Mouse (Mus musculus) left cerebral cortex, postnatal 4 days (tissue): Measurements from ENCODE around the gene Slirp. TPM values are rescaled to one million over a fixed set of nuclear protein-coding genes. Genes with fewer than 3 reads are reported as not detected.

ENCODE experiments used
- DNase-seq: peaks from one replicate; pipeline ENCODE4 v3.0.0-alpha.2; 2022
- intact Hi-C: fragments of 180-260 bp; cut with DNase I; formaldehyde crosslinking; loops from one replicate; pipeline ENCODE4 v1.15.1; 2025
- total RNA-seq, 2 experiments: library from RNA; stranded (reverse); gene quantifications; 2 replicates each; pipeline ENCODE4 v1.2.3; 2021

Gene Slirp
- 100 to 1,000 TPM in 1 of 2 experiments, 10 to 100 TPM in 1; 96.3 to 101 TPM for total RNA-seq

DNA sequence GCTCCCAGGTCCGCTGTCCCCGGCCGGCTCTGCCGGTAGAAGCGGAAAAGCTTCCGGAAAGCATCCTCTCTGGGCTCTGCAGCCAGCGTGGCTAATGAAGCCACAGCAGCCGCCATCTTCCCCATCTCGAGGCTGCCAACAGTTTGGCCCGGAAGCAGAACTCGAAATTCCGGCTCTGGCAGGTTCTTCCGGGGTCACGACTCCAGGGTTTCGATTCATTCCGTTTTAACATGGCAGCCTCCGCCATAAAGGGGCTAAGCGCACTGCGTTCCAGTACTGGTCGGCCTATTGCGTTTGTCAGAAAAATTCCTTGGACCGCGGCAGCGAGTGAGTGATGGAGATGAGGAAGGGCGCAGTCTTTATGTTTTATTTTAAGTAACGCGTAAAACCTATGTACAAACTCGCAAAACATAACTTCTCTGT, at the start of gene Slirp, which contains the start of gene Alkbh1:
Slirp (plus strand) TSS at position 197 of the 423 bp plus-strand sequence.
Alkbh1 (minus strand) TSS at position 318 of the 423 bp plus-strand sequence.
- DNase-seq, result peak; percentile 92
- intact Hi-C loops, result no loop called here

DNA sequence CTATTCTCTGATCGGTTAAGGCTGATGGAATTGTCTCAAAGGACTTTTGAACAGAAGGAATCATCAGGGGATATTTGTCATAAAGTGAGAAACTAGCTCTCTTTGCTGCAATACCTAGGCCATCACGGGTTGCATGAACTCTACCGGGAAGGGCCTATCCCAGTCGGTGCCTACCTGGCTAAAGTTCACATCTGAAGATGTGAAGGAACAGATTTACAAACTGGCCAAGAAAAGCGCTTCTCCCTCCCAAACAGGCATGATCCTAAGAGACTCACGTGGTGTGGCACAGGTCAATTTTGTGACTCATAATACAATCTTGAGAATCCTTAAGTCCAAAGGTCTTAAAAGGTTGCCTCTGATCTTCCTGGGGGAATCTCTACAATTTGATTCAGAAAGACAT, 49.4 kb upstream of the Slirp start:
- DNase-seq, result no peak
- intact Hi-C loops, result no loop called here

DNA sequence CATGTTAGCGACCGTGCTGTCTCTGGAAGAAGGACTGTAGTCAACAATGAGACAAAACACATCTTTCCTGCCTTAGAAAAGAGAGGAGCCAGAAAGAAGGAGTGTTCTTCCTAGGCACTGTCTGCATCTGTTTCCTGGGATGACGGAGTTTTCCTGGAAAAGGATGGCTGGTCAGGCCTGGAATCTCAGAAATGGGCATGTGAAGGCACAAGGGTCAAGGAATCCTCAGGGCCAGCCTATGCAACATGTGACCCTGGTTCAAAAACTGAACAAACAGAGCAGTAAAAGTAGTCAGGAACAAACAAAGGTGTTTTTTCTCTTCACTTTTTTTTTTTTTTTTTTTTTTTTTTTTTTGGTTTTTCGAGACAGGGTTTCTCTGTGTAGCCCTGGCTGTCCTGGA, 46.6 kb upstream of the Slirp start:
- intact Hi-C loops, result no loop called here
- no peak for DNase-seq

DNA sequence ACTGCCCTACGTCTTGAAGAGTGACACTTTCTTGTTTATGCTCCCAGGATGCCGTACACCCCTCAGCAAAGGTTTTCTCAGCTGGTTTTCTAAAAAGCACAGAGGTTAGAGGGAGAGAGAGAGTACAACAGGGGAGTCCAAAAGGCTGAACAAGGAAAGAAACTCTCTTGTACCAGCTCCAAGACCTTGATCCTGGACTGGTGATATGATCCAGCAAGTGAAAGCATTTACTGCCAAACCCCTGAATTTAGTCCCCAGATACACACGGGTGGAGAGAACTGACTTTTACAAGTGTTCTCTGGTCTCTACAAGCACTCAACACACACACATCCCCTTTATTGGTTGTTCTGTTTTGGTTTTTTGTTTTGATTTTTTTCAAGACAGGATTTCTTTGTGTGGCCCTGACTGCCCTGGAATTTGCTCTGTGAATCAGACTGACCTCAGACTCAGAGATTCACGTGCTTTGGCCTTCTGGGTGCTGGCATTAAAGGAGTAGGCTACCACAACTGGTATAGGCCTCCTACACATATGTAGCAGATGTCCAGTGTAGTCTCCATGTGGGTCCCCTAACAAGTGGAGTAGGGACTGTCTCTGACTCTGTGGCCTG, 45.8 kb upstream of the Slirp start:
- no peak for DNase-seq
- intact Hi-C loops, result no loop called here

DNA sequence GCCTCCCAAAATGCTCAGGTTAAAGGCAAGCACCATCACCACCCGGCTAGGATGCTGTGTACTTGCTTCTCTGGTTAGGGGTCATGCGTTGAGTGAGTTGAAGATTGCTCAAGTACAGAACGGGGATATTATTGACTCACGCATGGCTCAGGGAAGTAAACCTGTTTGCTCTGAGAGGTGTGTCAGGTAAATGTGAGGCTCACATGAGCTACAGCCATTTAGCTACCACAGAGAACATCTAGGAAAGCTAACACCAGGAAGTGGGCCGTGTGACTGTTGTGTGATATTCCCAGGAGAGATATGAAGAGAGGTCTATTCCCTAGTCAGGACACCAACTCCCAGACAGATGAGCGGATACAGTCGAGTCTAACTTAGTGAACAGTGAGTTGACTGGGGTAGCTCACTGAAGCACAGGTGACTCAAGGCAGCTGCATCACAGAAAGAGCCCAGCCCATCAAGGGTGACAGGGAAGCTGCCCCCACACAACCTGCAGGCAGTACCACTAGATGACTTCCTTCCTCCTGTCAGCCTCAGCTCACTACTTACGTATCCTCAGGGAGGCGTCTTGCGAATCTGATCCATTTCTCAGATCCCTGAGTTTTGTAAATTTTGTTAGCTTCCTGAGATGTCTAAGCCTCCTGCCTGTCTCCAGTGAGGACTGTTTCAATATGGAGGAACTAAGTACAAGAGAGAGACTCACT, 44.4 kb upstream of the Slirp start:
- intact Hi-C loops, result no loop called here
- no peak for DNase-seq

DNA sequence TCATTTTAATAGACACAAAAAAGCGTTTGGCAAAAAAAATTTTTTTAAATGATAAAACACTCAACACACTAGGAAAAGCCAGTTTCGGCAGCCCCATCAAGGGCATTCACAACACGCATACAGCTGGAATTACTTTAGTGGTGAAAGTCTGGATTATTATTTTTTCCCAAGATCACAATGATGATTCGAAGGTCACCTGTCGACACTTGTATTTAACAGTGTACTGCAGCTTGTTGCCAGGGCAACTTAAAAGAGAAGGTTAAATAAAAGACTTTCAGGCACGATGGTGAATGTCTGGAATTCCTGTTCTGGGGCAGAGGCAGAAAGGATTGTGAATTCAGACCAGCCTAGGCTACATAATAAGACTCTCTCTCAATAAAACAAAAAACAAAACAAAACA, 41.8 kb upstream of the Slirp start:
- no peak for DNase-seq
- intact Hi-C loops, result no loop called here

DNA sequence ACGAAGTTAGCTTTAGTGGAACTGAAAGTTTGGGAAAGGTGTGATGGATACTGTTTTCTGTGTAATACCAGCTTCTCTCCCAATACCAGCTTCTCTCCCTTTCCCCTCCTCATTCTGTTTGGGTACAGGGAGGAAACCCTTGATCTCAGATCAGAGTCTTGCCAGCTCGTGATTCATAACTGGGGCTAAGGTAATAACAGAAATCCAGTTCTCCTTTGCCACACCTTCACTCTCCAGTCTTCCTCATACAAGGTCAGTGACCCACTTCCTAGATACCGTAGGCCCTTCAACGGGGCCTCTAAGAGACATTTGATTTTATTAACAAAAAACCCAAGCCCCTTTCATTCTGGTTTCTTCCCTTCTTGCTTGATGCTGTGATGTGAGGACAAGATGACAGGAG, 38.5 kb upstream of the Slirp start:
- no peak for DNase-seq
- intact Hi-C loops, result no loop called here

DNA sequence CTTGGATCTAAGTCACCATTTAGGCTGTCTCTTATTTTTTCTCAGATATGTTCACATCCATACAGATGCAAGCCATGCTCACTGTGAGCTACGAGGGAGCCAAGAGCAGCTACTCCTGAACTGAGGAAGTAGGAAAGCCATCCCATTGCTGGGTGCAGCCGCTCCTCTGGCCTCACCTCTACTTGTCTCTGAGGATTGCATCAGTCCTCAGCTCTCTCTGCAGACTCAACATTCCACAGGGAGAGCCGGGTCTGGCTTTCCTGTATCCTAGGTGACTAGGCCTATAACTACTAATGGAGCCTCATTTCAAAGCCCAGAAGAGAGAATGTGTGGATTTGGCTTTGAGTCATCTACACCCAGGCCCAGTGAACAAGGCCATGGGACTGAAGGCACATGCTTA, 38.0 kb upstream of the Slirp start:
- intact Hi-C loops, result no loop called here
- DNase-seq, result no peak

DNA sequence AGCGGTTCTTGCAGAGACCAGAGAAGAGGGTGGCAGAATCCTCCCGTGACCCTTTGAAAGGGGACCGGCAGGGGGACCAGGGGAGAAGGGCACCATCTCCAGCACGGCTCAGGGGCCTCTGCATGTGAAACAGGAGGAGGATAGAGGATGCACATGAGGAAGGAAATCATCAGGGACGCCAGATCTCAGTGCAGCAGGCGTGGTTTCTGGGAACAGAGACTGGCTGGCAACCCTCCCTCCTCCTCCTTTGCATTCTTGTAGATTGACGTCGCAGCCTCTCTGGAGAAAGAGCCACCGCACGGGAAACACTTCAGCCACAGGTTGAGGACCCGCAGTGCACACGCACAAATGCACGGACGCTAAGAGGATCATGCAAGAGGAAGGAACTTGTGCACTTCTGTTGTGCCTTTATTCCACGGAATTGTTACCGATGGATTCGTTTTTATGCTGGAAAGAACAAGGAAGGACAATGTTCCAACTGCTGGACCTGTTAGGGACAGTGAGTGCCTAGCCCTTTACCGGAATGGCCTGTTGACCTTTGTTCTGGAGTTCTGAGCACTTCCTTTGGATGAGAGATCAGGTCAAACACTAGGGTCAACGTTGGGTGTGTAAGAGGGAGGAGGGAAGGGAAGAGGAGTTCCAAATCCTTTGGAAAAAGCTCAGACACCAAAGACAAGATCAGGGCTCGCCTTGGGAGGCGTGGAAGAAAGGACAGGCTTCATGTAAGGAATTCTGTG, 35.7 kb upstream of the Slirp start:
- intact Hi-C loops, result no loop called here
- no peak for DNase-seq

DNA sequence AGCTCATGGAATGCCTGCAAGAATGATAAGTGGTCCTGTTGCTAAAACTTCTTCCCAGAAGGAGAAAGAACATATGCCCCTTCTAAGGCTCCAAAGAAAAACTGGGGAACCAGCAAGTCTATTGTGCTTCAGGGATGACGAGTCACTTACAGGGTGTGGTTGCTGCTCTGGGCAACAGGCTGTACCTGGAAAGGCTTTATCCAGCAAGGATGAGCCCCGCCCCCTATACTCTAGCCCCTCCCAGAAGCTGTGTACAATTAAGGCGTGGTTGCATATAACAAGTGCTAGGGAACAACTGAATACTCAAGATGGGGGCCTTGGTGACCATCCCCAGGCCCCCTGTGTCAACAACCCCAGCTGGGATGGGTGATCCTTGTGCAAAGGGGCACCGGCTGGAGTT, 34.6 kb upstream of the Slirp start:
- DNase-seq, result no peak
- intact Hi-C loops, result no loop called here

DNA sequence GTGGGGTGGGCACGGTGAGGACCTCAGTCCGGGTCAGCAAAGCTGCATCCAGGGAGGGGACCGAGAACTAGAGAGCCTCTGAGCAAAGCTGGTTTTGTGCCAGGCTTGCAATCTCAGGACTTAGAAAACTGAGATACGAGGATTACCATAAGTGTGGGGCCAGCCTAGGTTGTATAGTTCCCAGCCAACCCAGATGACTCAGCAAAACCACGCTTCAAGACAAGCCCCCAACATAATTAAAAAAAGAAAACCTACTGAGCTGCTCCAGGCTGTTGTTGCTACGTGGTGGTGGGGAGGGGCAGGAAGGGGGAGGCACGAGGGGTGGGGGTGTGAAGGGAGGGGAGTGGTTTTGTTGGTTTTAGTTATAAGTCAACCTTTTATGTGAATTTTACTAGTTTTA, 32.7 kb upstream of the Slirp start:
- no peak for DNase-seq
- intact Hi-C loops, result no loop called here

DNA sequence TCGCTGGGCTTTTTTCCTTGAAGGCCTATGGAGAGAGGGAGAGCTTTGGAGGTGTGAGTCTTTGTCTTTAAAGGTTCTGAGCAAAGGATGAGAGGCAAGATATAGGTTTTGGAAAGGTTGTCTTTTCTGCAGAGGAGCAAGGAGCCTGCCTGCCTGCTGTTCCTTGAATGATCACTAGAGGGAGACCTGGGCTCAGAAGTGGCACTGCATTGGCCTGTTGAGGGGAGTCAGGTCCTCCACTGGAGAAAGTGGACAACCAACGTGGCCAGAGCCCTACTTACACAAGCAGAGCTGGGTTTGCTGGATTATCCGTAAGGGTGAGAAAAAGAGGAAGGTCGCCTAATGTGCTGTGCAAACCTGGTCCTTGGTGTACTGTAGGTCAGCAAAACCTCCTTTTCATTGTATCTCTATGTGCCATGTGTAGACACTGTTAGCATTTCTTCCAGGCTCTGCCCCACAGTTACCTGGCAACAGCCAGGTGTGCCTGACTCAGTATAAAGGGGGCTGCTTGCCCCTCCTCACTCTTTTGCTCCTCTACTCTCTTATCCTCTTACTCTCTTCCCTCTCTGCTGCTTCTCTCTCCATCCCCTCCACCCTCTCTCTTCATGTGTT, 30.4 kb upstream of the Slirp start:
- DNase-seq, result peak; percentile 71
- intact Hi-C loops, result no loop called here

DNA sequence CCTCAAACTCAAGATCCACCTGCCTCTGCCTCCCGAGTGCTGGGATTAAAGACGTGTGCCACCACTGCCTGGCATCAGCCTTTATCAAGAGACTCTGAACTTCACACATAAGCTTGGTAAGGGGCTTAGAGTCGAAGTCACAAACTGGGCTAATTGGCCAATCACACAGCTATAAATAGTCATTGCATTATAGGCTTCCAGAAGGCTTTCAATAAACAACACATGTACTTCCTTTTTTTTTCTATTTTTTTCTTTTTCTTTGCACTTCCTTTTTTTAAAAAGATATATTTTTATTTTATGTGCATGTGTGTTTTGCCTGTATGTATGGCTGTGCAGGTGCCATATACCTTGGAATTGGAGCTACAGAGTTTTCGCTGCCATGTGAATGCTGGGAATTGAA, 28.3 kb upstream of the Slirp start:
- no peak for DNase-seq
- intact Hi-C loops, result no loop called here

DNA sequence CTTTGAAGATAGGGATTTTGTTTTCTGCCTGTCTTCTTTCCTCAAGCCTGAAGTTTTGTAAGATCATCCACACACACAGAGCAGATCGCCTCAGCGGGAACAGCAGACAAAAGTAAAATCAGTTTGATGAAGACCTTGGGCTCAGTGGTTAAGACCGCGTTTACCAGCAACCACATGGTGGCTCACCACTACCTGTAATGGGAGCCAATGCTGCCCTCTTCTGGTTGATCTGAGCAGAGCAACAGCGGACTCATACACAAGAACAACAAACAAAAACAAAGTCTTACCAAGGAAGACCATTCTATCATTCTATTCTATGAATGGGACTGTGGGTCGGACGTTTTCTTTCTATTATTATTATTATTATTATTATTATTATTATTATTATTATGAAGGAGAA, 27.0 kb upstream of the Slirp start:
- peak; percentile 40 for DNase-seq
- intact Hi-C loops, result no loop called here

DNA sequence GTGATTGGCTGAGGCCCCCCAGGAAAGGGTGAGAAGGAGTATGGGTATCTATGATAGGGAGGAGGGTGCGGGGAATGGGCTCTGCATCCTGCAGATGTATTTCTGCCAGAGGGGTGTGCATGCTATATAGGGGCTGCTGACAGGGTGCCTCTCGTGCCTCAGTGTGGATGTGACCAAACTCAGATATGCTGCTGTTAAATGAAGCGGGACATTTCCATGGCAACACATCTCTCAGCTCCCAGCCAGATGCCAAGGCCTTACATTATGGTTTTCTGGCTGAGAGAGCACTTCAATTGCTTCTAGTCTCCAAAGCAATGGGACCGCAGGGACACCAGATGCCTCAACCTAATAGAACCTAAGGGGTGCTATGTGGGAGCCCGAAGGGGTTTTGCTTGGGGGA, 24.8 kb upstream of the Slirp start:
- intact Hi-C loops, result no loop called here
- peak; percentile 60 for DNase-seq

DNA sequence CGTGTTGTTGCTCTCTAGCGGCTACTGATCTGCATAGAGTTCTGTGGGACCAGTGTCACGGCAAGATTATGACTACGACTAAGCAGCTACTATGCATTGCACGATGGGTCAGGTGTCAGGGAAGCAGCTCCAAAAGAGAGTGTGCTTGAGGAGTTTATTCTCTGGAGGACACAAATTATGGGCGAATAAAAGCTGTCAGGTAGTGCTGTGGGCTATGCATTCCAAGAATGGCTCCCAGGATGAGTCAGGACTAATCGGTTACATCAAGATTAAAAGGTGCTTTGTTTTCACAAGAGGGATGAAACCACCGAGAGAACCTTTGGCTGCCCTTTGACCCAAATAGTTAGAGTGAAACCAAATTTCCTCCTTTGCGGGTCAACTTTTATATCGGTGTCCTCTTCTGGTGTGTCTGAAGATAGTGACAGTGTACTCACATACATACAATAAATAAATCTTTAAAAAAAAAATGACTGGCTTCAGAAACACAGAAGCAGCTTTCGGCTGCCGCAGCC, 23.7 kb upstream of the Slirp start:
- intact Hi-C loops, result no loop called here
- no peak for DNase-seq

DNA sequence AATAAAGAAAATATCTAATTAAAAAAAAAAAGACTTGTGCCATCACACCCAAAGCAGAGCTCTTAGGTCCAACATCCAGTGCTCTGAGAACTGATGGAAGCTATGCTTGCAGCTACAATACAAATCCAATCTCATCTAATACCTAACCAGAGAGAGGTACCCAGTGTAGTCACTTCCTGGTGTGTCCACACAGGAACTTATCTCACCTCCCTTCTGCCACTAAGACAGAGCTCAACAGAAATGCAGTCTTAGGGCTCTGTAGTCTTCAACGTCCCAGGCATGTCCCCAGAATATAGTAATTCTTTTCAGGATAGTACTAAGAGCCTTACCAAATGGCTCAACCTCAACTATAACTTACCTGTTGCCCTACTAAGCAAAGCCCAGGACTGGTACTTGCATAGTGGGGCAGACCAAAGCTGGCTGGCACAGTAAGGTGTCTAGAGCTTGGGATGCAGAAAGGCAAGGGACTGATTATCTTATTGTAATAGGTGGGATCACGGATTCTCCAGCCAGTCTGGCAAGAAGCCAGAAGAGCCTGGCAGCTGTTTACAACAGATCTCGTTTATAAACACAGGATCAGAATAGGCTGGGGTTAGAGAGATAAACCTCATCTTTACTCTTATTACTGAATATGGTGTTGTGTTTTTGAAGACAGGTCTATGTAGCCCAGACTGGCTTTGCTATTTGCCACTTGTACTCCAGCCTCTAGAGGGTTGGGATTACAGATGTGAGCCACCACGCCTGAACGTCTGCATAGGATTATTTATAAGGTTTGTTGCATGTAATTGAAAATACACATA, 21.8 kb upstream of the Slirp start:
- DNase-seq, result peak; percentile 23
- intact Hi-C loops, result no loop called here

DNA sequence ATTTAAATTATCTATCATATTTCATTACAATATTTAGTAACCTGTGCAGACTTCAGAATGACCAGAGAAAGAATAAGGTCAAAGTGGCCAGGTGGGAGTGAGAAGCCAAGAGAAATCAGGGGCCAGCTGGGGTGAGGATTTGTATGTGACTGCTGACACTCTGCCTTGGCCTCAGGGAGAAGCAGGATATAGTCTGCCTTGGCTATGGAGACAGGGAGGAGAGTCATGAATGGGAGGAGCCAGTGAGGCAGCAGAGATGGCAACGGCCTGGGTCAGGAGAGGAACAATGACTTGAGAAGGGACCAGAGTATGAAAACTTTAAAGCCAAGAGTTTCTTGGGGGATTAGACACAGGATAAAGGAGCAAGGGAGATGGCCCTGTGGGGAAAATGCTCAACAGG, 20.0 kb upstream of the Slirp start:
- intact Hi-C loops, result no loop called here
- DNase-seq, result no peak

DNA sequence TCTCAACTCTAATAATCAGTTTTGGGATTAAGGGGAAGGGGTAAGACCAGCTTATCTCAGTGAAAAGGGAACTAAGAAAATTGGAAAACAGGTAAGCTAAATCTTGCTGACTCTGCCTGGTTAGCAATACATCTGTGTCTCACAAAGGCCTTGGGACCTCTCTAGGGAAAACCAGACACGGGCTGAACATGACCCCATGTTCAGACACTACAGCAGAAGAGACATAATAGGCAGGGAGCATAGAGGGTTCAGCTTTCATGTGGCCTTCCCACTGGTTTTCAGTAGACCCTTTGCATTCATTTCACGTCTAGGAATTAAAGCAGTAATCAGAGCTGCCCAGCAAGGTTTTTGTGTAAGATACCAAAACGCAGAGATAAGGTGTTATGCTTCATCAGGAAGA, 19.2 kb upstream of the Slirp start:
- no peak for DNase-seq
- intact Hi-C loops, result no loop called here

DNA sequence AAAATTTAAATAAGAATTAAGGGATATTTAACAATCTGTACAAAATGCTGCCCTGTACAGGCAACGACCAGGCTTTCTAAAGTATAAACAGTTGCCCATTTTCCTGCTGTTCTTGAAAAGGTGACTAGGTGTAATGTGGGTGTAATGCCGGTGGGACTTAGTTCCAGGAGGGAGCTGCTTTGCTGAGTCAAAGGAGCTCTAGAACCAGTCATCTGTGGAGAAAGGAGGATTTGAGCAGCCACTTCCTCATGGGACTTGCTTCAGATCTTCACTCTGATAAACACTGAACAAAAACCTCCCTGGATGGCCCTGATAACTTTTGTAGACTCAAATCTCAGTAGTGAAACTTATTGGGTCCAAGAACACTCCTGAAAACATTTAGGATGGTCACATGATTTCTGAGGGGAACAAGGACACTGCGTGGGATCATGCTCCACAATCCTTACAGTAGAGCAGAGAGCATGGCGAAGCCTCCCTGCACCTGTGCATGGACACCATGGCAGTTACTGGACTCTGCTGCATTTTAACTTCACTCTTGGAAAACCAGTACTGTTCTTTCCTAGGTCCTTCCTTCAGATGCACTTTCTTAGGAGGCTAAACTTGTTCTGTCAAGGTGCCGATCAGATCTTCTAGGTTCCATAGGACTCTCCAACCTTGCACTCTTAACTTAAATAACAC, 17.2 kb upstream of the Slirp start:
- no peak for DNase-seq
- intact Hi-C loops, result no loop called here
